Mouse (Mus musculus) MEL (cell line): ENCODE results near the gene Mob3a. TPM values are rescaled to one million over a fixed set of nuclear protein-coding genes. Genes with fewer than 3 reads are reported as not detected.
"Not testable (repeated sequence)": the region's sequence is repeated elsewhere in the genome, so short reads cannot be mapped to it uniquely, and the experiment has no call there.

Source experiments
- DNase-seq: peaks from one replicate; pipeline ENCODE4 v3.0.0; 2011; ENCODE audit warnings: low read depth, low spot score
- H3K27ac ChIP-seq: 2 replicates; pipeline ENCODE4 v1.5.1; 2012; ENCODE audit warnings: low read depth, mild to moderate bottlenecking, control low read depth, low read length, moderate library complexity; ENCODE audit not compliant: control insufficient read depth
- H3K27me3 ChIP-seq, 2 experiments: fragments of 150-350 bp in 1 of 2; sonication (generic) in 1 of 2; 2 replicates each; pipeline ENCODE4 v1.6.1; 2012; ENCODE audit warnings: low read length in 2 of 2, mild to moderate bottlenecking in 2 of 2, improper control_type of control experiment in 1 of 2, moderate library complexity in 1 of 2; ENCODE audit not compliant: insufficient read depth in 2 of 2, control insufficient read depth in 1 of 2
- H3K36me3 ChIP-seq, 2 experiments: 2 replicates each; pipeline ENCODE4 v1.6.1; 2012 to 2014; ENCODE audit warnings: low read length in 2 of 2, improper control_type of control experiment in 1 of 2, inconsistent platforms in 1 of 2, mild to moderate bottlenecking in 1 of 2; ENCODE audit not compliant: insufficient read depth in 2 of 2, control insufficient read depth in 1 of 2
- H3K4me1 ChIP-seq, 2 experiments: fragments of 150-350 bp in 1 of 2; sonication (generic) in 1 of 2; 2 replicates each; pipeline ENCODE4 v1.6.1; 2012; ENCODE audit warnings: low read length in 2 of 2, improper control_type of control experiment in 1 of 2, mild to moderate bottlenecking in 1 of 2; ENCODE audit not compliant: insufficient read depth in 2 of 2, control insufficient read depth in 1 of 2
- H3K4me3 ChIP-seq, 2 experiments: fragments of 150-350 bp in 1 of 2; sonication (generic) in 1 of 2; 2 replicates each; pipeline ENCODE4 v1.5.1; 2012; ENCODE audit warnings: low read depth in 2 of 2, low read length in 2 of 2, mild to moderate bottlenecking in 2 of 2, moderate library complexity in 2 of 2, control low read depth in 1 of 2, improper control_type of control experiment in 1 of 2; ENCODE audit not compliant: control insufficient read depth in 1 of 2, insufficient read depth in 1 of 2
- H3K79me2 ChIP-seq: 2 replicates; pipeline ENCODE4 v1.6.1; 2012; ENCODE audit warnings: mild to moderate bottlenecking, low read length, moderate library complexity; ENCODE audit not compliant: control insufficient read depth, poor library complexity, insufficient read depth
- H3K9ac ChIP-seq: 2 replicates; pipeline ENCODE4 v1.6.1; 2012; ENCODE audit warnings: low read depth, mild to moderate bottlenecking, control low read depth, low read length, moderate library complexity; ENCODE audit not compliant: control insufficient read depth, poor library complexity, severe bottlenecking
- H3K9me3 ChIP-seq: fragments of 150-350 bp; sonication (generic); replicated peaks from 2 replicates; pipeline ENCODE4 v1.6.1; 2012; ENCODE audit warnings: mild to moderate bottlenecking, low read length, improper control_type of control experiment, moderate library complexity; ENCODE audit not compliant: insufficient read depth
- BHLHE40 ChIP-seq: IDR thresholded peaks from 2 replicates; pipeline ENCODE4 v1.6.1; 2012; ENCODE audit warnings: low read depth, mild to moderate bottlenecking, inconsistent platforms, low read length, improper control_type of control experiment, borderline replicate concordance
- CHD1 ChIP-seq: IDR thresholded peaks from 2 replicates; pipeline ENCODE4 v1.6.1; 2012; ENCODE audit warnings: low read depth, mild to moderate bottlenecking, inconsistent platforms, low read length, improper control_type of control experiment
- E2F4 ChIP-seq: IDR thresholded peaks from 2 replicates; pipeline ENCODE4 v1.6.1; 2011; ENCODE audit warnings: low read depth, low read length, improper control_type of control experiment, borderline replicate concordance
- EP300 ChIP-seq, 2 experiments: IDR thresholded peaks; 2 replicates each; pipeline ENCODE4 v1.6.1; 2011; ENCODE audit warnings: improper control_type of control experiment in 2 of 2, low read length in 2 of 2, low read depth in 1 of 2, mild to moderate bottlenecking in 1 of 2
- NELFE ChIP-seq: IDR thresholded peaks from 2 replicates; pipeline ENCODE4 v1.6.1; 2011; ENCODE audit warnings: low read depth, low read length, improper control_type of control experiment
- SMC3 ChIP-seq: IDR thresholded peaks from 2 replicates; pipeline ENCODE4 v1.6.1; 2011; ENCODE audit warnings: low read depth, low read length, improper control_type of control experiment
- USF2 ChIP-seq, 2 experiments: IDR thresholded peaks; 2 replicates each; pipeline ENCODE4 v1.6.1; 2011 to 2012; ENCODE audit warnings: improper control_type of control experiment in 2 of 2, low read length in 2 of 2, borderline replicate concordance in 1 of 2, inconsistent platforms in 1 of 2, low read depth in 1 of 2, mild to moderate bottlenecking in 1 of 2; ENCODE audit not compliant: insufficient read depth in 1 of 2
- ZKSCAN1 ChIP-seq: IDR thresholded peaks from 2 replicates; pipeline ENCODE4 v1.6.1; 2012; ENCODE audit warnings: low read depth, mild to moderate bottlenecking, inconsistent platforms, low read length, improper control_type of control experiment, moderate library complexity
- ZMIZ1 ChIP-seq: IDR thresholded peaks from 2 replicates; pipeline ENCODE4 v1.6.1; 2012; ENCODE audit warnings: low read depth, mild to moderate bottlenecking, inconsistent platforms, low read length, improper control_type of control experiment, moderate library complexity
- ZNF384 ChIP-seq: IDR thresholded peaks from 2 replicates; pipeline ENCODE4 v1.6.1; 2012; ENCODE audit warnings: low read depth, mild to moderate bottlenecking, inconsistent platforms, low read length, improper control_type of control experiment
- polyA plus RNA-seq, 2 experiments: library from polyadenylated mRNA; stranded (reverse) in 1 of 2; unstranded in 1 of 2; fragments of >175 nt in 1 of 2; fragments of >200 nt in 1 of 2; gene quantifications; 2 replicates each; pipeline versions ENCODE4 v1.2.1 to v1.2.4; 2012; ENCODE audit warnings: low replicate concordance in 2 of 2, low read depth in 1 of 2; ENCODE audit not compliant: insufficient read length in 2 of 2, insufficient read depth in 1 of 2, missing spikeins in 1 of 2
- total RNA-seq: library from RNA; depleted of rRNA; stranded (reverse); fragments of 300-350 nt; gene quantifications from 2 replicates; pipeline ENCODE4 v1.2.3, GENCODE M21; 2012; rRNA removed

Gene Mob3a
- total and polyA plus RNA-seq, 3 experiments: 38.3 to 63.4 TPM; not detected in 1

DNA sequence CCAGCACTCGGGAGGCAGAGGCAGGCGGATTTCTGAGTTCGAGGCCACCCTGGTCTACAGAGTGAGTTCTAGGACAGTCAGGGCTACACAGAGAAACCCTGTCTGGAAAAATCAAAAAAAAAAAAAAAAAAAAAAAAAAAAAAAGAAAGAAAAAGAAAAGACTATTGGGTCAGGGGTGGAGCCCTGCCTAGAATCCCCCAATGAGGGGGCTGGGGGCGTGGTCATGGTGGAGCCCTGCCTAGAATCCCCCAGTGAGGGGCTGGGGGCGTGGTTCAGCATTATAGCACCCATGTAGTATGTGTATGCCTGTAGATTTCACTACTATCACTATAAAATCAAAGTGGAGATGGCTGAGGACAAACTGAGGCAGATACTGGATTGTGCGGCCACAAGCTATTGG is 51.9 kb downstream of the Mob3a start:
- H3K27me3 ChIP-seq, H3K27ac ChIP-seq: not testable (repeated sequence)
- TF ChIP-seq ZNF384: peak; percentile 68

DNA sequence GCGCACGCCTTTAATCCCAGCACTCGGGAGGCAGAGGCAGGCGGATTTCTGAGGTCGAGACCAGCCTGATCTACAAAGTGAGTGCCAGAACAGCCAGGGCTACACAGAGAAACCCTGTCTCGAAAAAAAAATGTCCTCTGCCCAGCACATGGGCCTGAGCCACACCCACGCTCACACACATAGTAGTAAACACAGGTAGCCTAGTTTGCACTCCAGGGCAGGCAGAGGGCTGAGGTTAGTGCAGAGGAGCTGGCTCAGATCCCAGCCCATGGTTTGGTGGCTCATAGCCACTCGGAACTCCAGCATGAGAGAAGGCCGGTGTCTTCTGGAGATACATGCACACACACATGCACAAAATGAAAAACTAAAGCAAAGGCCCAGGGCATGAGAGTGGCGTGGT is 54.8 kb downstream of the Mob3a start:
- DNase-seq: no peak
- no peak overlapping the region for H3K9ac ChIP-seq
- TF ChIP-seq CHD1 (no peak), NELFE (no peak), ZKSCAN1 (no peak)
- TF ChIP-seq, all 39 proteins: peak for 0
- H3K9me3 ChIP-seq: no peaks in the 10 kb centered on the region
- no peak overlapping the region for H3K27ac ChIP-seq
- no peaks in the 10 kb centered on the region for H3K36me3 ChIP-seq
- H3K4me1 ChIP-seq: no peaks in the 10 kb centered on the region
- no peak overlapping the region for H3K4me3 ChIP-seq
- no peaks in the 10 kb centered on the region for H3K79me2 ChIP-seq
- H3K27me3 ChIP-seq: no peaks in the 10 kb centered on the region

More for the DNA sequence above, 51.9 kb downstream of the Mob3a start:
- not testable (repeated sequence) for H3K4me1 ChIP-seq, H3K36me3 ChIP-seq, H3K9me3 ChIP-seq, H3K79me2 ChIP-seq, H3K9ac ChIP-seq, H3K4me3 ChIP-seq
- DNase-seq: peak; percentile 43

DNA sequence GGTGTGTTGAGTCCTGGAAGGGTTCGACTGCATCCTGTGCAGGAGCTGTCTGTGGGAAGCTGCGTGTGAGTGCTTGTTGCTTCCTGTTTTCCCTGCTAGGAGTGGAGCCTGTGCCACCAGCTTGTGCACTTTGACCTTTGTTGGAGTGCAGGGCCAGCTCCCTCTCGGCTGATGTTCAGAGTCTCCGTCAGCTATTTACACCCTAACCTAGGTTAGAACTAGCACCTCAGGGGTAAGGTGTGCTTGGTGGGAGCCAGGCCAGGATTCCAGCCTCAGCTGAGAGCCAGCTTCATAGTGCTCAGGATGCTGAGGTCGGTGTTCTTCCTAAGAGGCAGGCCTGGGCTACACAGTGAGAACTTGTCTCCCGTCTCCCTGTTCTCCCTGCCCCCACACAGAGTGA is 66.4 kb downstream of the Mob3a start:
- Histone ChIP-seq H3K4me3 (no peak overlapping the region), H3K36me3 (peaks cover 0 to 5% of the 10 kb centered on the region in 2 experiments; a peak in 1 of 4 replicates), H3K79me2 (no peaks in the 10 kb centered on the region; the same call in none of the 2 replicates), H3K4me1 (no peaks in the 10 kb centered on the region), H3K9me3 (no peaks in the 10 kb centered on the region), H3K27ac (no peak overlapping the region), H3K27me3 (no peaks in the 10 kb centered on the region), H3K9ac (no peak overlapping the region)
- DNase-seq: no peak
- TF ChIP-seq ZNF384 (no peak), SMC3 (no peak), E2F4 (no peak), ZMIZ1 (no peak), BHLHE40 (no peak), EP300 (IDR thresholded peaks at IDR 0.05; ENCODE audit: low read depth in 1 of 2, low read length in 2 of 2) (no peak), USF2 (IDR thresholded peaks at IDR 0.05; ENCODE audit: borderline replicate concordance in 1 of 2, insufficient read depth in 1 of 2, low read depth in 1 of 2, low read length in 2 of 2) (no peak)

Other genes starting within 250 kb of the Mob3a start
- gene Onecut3, start 207.1 kb downstream of the Mob3a start, total RNA-seq: not detected in 2 replicates
- not detected for gene Onecut3, start 207.1 kb downstream of the Mob3a start, polyA plus RNA-seq
- 0.03 TPM in 1 of 2 replicates, not detected in the other for gene Atp8b3, start 162.9 kb downstream of the Mob3a start, total RNA-seq
- gene Atp8b3, start 162.9 kb downstream of the Mob3a start, polyA plus RNA-seq: under 1 TPM in 1 of 2 experiments, not detected in 1; 0.13 TPM
- gene Rexo1, start 140.4 kb downstream of the Mob3a start, total RNA-seq: 14.3 and 14.7 TPM in 2 replicates
- gene Rexo1, start 140.4 kb downstream of the Mob3a start, polyA plus RNA-seq: 10 to 100 TPM in 1 of 2 experiments, not detected in 1; 54.6 TPM
- gene Klf16, start 124.7 kb downstream of the Mob3a start, total RNA-seq: 30.0 and 37.1 TPM in 2 replicates
- gene Klf16, start 124.7 kb downstream of the Mob3a start, polyA plus RNA-seq: 10 to 100 TPM in 1 of 2 experiments, not detected in 1; 51.1 TPM
- 89.6 and 98.5 TPM in 2 replicates for gene Abhd17a, start 111.6 kb downstream of the Mob3a start, total RNA-seq
- 100 to 1,000 TPM in 1 of 2 experiments, 10 to 100 TPM in 1; 96.2 to 136 TPM for gene Abhd17a, start 111.6 kb downstream of the Mob3a start, polyA plus RNA-seq
- gene Scamp4, start 99.1 kb downstream of the Mob3a start, total RNA-seq: 34.2 and 36.5 TPM in 2 replicates
- 100 to 1,000 TPM in 1 of 2 experiments, not detected in 1; 140 TPM for gene Scamp4, start 99.1 kb downstream of the Mob3a start, polyA plus RNA-seq
- 7.2 and 7.7 TPM in 2 replicates for gene Adat3, start 99.1 kb downstream of the Mob3a start, total RNA-seq
- 1 to 10 TPM in 1 of 2 experiments, not detected in 1; 7.4 TPM for gene Adat3, start 99.1 kb downstream of the Mob3a start, polyA plus RNA-seq
- 1.4 and 1.8 TPM in 2 replicates for gene Gm49322, start 96.0 kb downstream of the Mob3a start, total RNA-seq
- gene Gm49322, start 96.0 kb downstream of the Mob3a start, polyA plus RNA-seq: 1 to 10 TPM in 1 of 2 experiments, not detected in 1; 2.1 TPM
- gene Csnk1g2, start 79.1 kb downstream of the Mob3a start, total RNA-seq: 125 and 132 TPM in 2 replicates
- 100 to 1,000 TPM in 1 of 2 experiments, not detected in 1; 231 TPM for gene Csnk1g2, start 79.1 kb downstream of the Mob3a start, polyA plus RNA-seq
- gene Btbd2, start 44.9 kb downstream of the Mob3a start, total RNA-seq: 35.4 and 43.1 TPM in 2 replicates
- gene Btbd2, start 44.9 kb downstream of the Mob3a start, polyA plus RNA-seq: 10 to 100 TPM in 1 of 2 experiments, not detected in 1; 81.8 TPM
- 68.6 and 87.1 TPM in 2 replicates for gene Mknk2, start 23.9 kb downstream of the Mob3a start, total RNA-seq
- gene Mknk2, start 23.9 kb downstream of the Mob3a start, polyA plus RNA-seq: 100 to 1,000 TPM in 1 of 2 experiments, 10 to 100 TPM in 1; 47.4 to 184 TPM
- gene Izumo4, start 207 bp upstream of the Mob3a start, total RNA-seq: 1.0 and 1.5 TPM in 2 replicates
- 1 to 10 TPM in 1 of 2 experiments, not detected in 1; 3.8 TPM for gene Izumo4, start 207 bp upstream of the Mob3a start, polyA plus RNA-seq
- gene Ap3d1, start 40.3 kb upstream of the Mob3a start, total RNA-seq: 29.6 and 32.7 TPM in 2 replicates
- 100 to 1,000 TPM in 1 of 2 experiments, 10 to 100 TPM in 1; 54.5 to 260 TPM for gene Ap3d1, start 40.3 kb upstream of the Mob3a start, polyA plus RNA-seq
- gene Dot1l, start 53.2 kb upstream of the Mob3a start, total RNA-seq: 14.7 and 15.0 TPM in 2 replicates
- 10 to 100 TPM in 1 of 2 experiments, not detected in 1; 70.6 TPM for gene Dot1l, start 53.2 kb upstream of the Mob3a start, polyA plus RNA-seq
- gene Sf3a2, start 96.2 kb upstream of the Mob3a start, total RNA-seq: 50.4 and 52.0 TPM in 2 replicates
- gene Sf3a2, start 96.2 kb upstream of the Mob3a start, polyA plus RNA-seq: 100 to 1,000 TPM in 1 of 2 experiments, not detected in 1; 210 TPM
- gene Plekhj1, start 96.6 kb upstream of the Mob3a start, total RNA-seq: 79.8 and 86.9 TPM in 2 replicates
- gene Plekhj1, start 96.6 kb upstream of the Mob3a start, polyA plus RNA-seq: 100 to 1,000 TPM in 1 of 2 experiments, not detected in 1; 217 TPM
- gene Amh, start 103.3 kb upstream of the Mob3a start, total RNA-seq: 0.42 and 0.59 TPM in 2 replicates
- 1 to 10 TPM in 1 of 2 experiments, not detected in 1; 1.1 TPM for gene Amh, start 103.3 kb upstream of the Mob3a start, polyA plus RNA-seq
- not detected in 2 replicates for gene Jsrp1, start 111.5 kb upstream of the Mob3a start, total RNA-seq
- gene Jsrp1, start 111.5 kb upstream of the Mob3a start, polyA plus RNA-seq: under 1 TPM in 1 of 2 experiments, not detected in 1; 0.39 TPM
- gene Oaz1, start 124.7 kb upstream of the Mob3a start, total RNA-seq: 983 and 1,061 TPM in 2 replicates
- gene Oaz1, start 124.7 kb upstream of the Mob3a start, polyA plus RNA-seq: 1,000 to 10,000 TPM in 1 of 2 experiments, not detected in 1; 1,528 TPM
- not detected in 2 replicates for gene Lingo3, start 142.1 kb upstream of the Mob3a start, total RNA-seq
- not detected for gene Lingo3, start 142.1 kb upstream of the Mob3a start, polyA plus RNA-seq
- 616 and 637 TPM in 2 replicates for gene Lsm7, start 153.2 kb upstream of the Mob3a start, total RNA-seq
- 100 to 1,000 TPM in 1 of 2 experiments, not detected in 1; 246 TPM for gene Lsm7, start 153.2 kb upstream of the Mob3a start, polyA plus RNA-seq
- 38.6 and 52.0 TPM in 2 replicates for gene Sppl2b, start 153.3 kb upstream of the Mob3a start, total RNA-seq
- gene Sppl2b, start 153.3 kb upstream of the Mob3a start, polyA plus RNA-seq: 10 to 100 TPM in 1 of 2 experiments, not detected in 1; 65.9 TPM
- gene Tmprss9, start 169.9 kb upstream of the Mob3a start, total RNA-seq: 0.07 and 0.15 TPM in 2 replicates
- gene Tmprss9, start 169.9 kb upstream of the Mob3a start, polyA plus RNA-seq: under 1 TPM in 1 of 2 experiments, not detected in 1; 0.25 TPM
- gene Timm13, start 199.0 kb upstream of the Mob3a start, total RNA-seq: 349 and 366 TPM in 2 replicates
- gene Timm13, start 199.0 kb upstream of the Mob3a start, polyA plus RNA-seq: 100 to 1,000 TPM; 329 to 645 TPM
- gene Lmnb2, start 216.3 kb upstream of the Mob3a start, total RNA-seq: 28.4 and 32.8 TPM in 2 replicates
- 10 to 100 TPM in 1 of 2 experiments, not detected in 1; 29.9 TPM for gene Lmnb2, start 216.3 kb upstream of the Mob3a start, polyA plus RNA-seq
- 13.3 and 13.4 TPM in 2 replicates for gene Gadd45b, start 228.1 kb upstream of the Mob3a start, total RNA-seq
- 10 to 100 TPM in 1 of 2 experiments, not detected in 1; 10.1 TPM for gene Gadd45b, start 228.1 kb upstream of the Mob3a start, polyA plus RNA-seq